8 mouse cellular contexts compared by ENCODE assay signal in the genomic region with DNA sequence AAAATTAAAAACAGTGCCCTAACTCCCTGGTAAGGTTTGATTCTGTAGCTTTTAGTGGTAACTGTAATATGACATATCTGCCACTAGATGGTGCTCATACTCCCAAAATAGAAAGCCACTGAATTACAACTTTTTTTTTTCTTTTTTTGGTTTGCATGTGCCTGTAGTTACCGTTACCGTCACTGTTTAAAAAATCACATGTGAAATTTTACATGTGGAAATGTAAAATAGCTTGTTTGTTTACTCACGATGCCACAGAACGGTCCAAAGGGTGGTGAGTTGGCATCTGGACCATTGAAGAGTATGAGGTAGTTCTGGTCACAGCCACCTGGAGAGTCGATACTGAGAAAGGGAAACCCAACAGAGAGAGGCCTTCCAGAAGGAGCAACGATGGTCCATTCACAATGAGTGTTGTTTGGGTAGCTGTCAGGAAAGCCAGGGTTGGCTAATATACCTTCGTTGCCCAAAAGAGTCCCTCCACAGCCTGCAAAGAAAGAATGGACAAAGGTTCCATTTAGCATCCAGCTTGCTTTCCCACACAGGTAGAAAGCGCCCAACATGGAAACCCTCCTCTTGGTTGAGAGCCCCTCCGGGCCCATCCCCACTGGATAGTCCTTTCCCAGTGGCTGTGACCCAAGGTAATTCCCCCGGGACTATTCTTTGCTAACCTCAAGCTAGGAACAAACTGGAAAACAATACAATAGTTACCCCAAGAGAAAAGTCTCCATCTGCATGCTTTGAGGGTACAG. TPM values are rescaled to one million over a fixed set of nuclear protein-coding genes. Genes with fewer than 3 reads are reported as not detected.
A peak's percentile ranks its signal among the peaks of the same experiment; 100 is the strongest.
DNase-seq lines count a peak whose midpoint lies in the region; ATAC-seq and TF ChIP-seq lines count a peak whose summit lies in the region.

No protein-coding gene starts in this region.

- TF ChIP-seq RAD21 in MEL (IDR thresholded peaks at IDR 0.05; ENCODE audit: low read depth, low read length): peak; percentile 91

- ATAC-seq in forebrain, embryonic 11.5 days (replicated peaks; ENCODE audit: low FRiP score): peak; percentile 57
- ATAC-seq in megakaryocyte progenitor cell, adult 5-6 weeks (replicated peaks; ENCODE audit: poor library complexity): peak; percentile 78

- peak; percentile 34 to 82 (median 65) for TF ChIP-seq CTCF in MEL (IDR thresholded peaks at IDR 0.05 in 2 of 3, conservative IDR thresholded peaks at IDR 0.05 in 1 of 3; ENCODE audit: control insufficient read depth in 1 of 3, insufficient read depth in 1 of 3, low read depth in 2 of 3, low read length in 3 of 3, poor library complexity in 1 of 3, severe bottlenecking in 1 of 3)

- WGBS in forebrain, embryonic 11.5 days: 60% methylated on average over 10 of the region's 10 CpGs

- H3K27ac ChIP-seq in MEL (ENCODE audit: control insufficient read depth, low read depth, low read length): no peak overlapping the region
- no peak overlapping the region for H3K27ac ChIP-seq in forebrain, embryonic 11.5 days (ENCODE audit: low read depth, low read length)

- no peak overlapping the region for H3K9ac ChIP-seq in MEL (ENCODE audit: control insufficient read depth, low read depth, low read length, poor library complexity, severe bottlenecking)
- H3K9ac ChIP-seq in forebrain, embryonic 11.5 days (ENCODE audit: low read length): no peak overlapping the region

- no peaks in the 10 kb centered on the region for H3K9me3 ChIP-seq in MEL (replicated peaks; ENCODE audit: insufficient read depth, low read length)
- H3K9me3 ChIP-seq in forebrain, embryonic 11.5 days (ENCODE audit: control insufficient read depth, low read length): no peaks in the 10 kb centered on the region

- no peaks in the 10 kb centered on the region for H3K79me2 ChIP-seq in MEL (ENCODE audit: control insufficient read depth, insufficient read depth, low read length, poor library complexity)

- H3K4me3 ChIP-seq in MEL (ENCODE audit: control insufficient read depth in 1 of 2, insufficient read depth in 1 of 2, low read depth in 2 of 2, low read length in 2 of 2): peak overlapping the region; percentile 28 to 30; a peak in 3 of 4 replicates
- H3K4me3 ChIP-seq in forebrain, embryonic 11.5 days (ENCODE audit: low read depth, low read length): no peak overlapping the region

- H3K27me3 ChIP-seq in MEL (ENCODE audit: control insufficient read depth in 1 of 2, insufficient read depth in 2 of 2, low read length in 2 of 2): no peaks in the 10 kb centered on the region; a peak in 1 of 4 replicates
- H3K27me3 ChIP-seq in forebrain, embryonic 11.5 days (ENCODE audit: control insufficient read depth, insufficient read depth, low read length): no peaks in the 10 kb centered on the region

- no peak for TF ChIP-seq POLR2A in MEL (IDR thresholded peaks at IDR 0.05; ENCODE audit: control insufficient read depth in 1 of 2, insufficient read depth in 1 of 2, low read depth in 1 of 2, low read length in 2 of 2, poor library complexity in 1 of 2)

- TF ChIP-seq EP300 in MEL (IDR thresholded peaks at IDR 0.05; ENCODE audit: low read depth in 1 of 2, low read length in 2 of 2): no peak

- H3K4me2 ChIP-seq in forebrain, embryonic 11.5 days (ENCODE audit: low read depth, low read length, severe bottlenecking): no peak overlapping the region

- H3K4me1 ChIP-seq in MEL (ENCODE audit: control insufficient read depth in 1 of 2, insufficient read depth in 2 of 2, low read length in 2 of 2): peaks cover 0 to 2% of the 10 kb centered on the region in 2 experiments; a peak in 3 of 4 replicates
- H3K4me1 ChIP-seq in forebrain, embryonic 11.5 days (replicated peaks; ENCODE audit: control insufficient read depth, insufficient read depth, low read length): no peaks in the 10 kb centered on the region

- DNase-seq in kidney, adult 9 months: peak; percentile 22
- no peak for DNase-seq in kidney, postnatal 25 days
- DNase-seq in MEL (ENCODE audit: low read depth, low spot score): peak; percentile 63
- DNase-seq in forebrain, embryonic 11.5 days (ENCODE audit: low spot score): no peak
- no peak for DNase-seq in thymus, postnatal 14 days
- no peak for DNase-seq in spleen, adult 12 weeks (ENCODE audit: low spot score)
- no peak for DNase-seq in adrenal gland, adult 2 months

- H3K36me3 ChIP-seq in MEL (ENCODE audit: control insufficient read depth in 1 of 2, insufficient read depth in 2 of 2, low read length in 2 of 2): peaks cover 0 to 4% of the 10 kb centered on the region in 2 experiments; a peak in 2 of 4 replicates
- H3K36me3 ChIP-seq in forebrain, embryonic 11.5 days (ENCODE audit: control insufficient read depth, insufficient read depth, low read length): no peaks in the 10 kb centered on the region

TF ChIP-seq in MEL, 35 proteins besides CTCF, POLR2A, EP300 and RAD21:
- TF ChIP-seq ZKSCAN1 (IDR thresholded peaks at IDR 0.05; ENCODE audit: low read depth, low read length): no peak; the same call in 1 of the 2 replicates
- TF ChIP-seq JUND (IDR thresholded peaks at IDR 0.05; ENCODE audit: low read depth, low read length): no peak
- TF ChIP-seq GABPA (IDR thresholded peaks at IDR 0.05; ENCODE audit: low read depth, low read length): no peak
- no peak for TF ChIP-seq MAFK (IDR thresholded peaks at IDR 0.05; ENCODE audit: borderline replicate concordance, low read depth, low read length)
- no peak for TF ChIP-seq CHD1 (IDR thresholded peaks at IDR 0.05; ENCODE audit: low read depth, low read length)
- no peak for TF ChIP-seq CHD2 (IDR thresholded peaks at IDR 0.05; ENCODE audit: low read length)
- no peak for TF ChIP-seq RCOR1 (IDR thresholded peaks at IDR 0.05; ENCODE audit: low read depth, low read length)
- no peak for TF ChIP-seq NRF1 (IDR thresholded peaks at IDR 0.05; ENCODE audit: insufficient read depth, low read depth, low read length, poor library complexity, severe bottlenecking)
- peak; percentile 79 for TF ChIP-seq SMC3 (IDR thresholded peaks at IDR 0.05; ENCODE audit: low read depth, low read length)
- no peak for TF ChIP-seq USF2 (IDR thresholded peaks at IDR 0.05; ENCODE audit: borderline replicate concordance in 1 of 2, insufficient read depth in 1 of 2, low read depth in 1 of 2, low read length in 2 of 2)
- TF ChIP-seq ZMIZ1 (IDR thresholded peaks at IDR 0.05; ENCODE audit: low read depth, low read length): no peak
- no peak for TF ChIP-seq TAL1 (IDR thresholded peaks at IDR 0.05; ENCODE audit: low read length)
- peak; percentile 85 for TF ChIP-seq ZC3H11A (IDR thresholded peaks at IDR 0.05; ENCODE audit: low read depth, low read length)
- 0 out of 2 replicates have a peak, but pooled peaks have one; percentile 52 for TF ChIP-seq MAX (IDR thresholded peaks at IDR 0.05; ENCODE audit: low read length)
- no peak for TF ChIP-seq POLR2AphosphoS2 (IDR thresholded peaks at IDR 0.05; ENCODE audit: low read length)
- no peak for TF ChIP-seq UBTF (IDR thresholded peaks at IDR 0.05; ENCODE audit: borderline replicate concordance, insufficient read depth, low read depth, low read length)
- TF ChIP-seq SIN3A (IDR thresholded peaks at IDR 0.05; ENCODE audit: low read length): peak; percentile 58; the same call in 1 of the 2 replicates
- TF ChIP-seq ELF1 (IDR thresholded peaks at IDR 0.05; ENCODE audit: low read depth, low read length): no peak
- no peak for TF ChIP-seq BHLHE40 (IDR thresholded peaks at IDR 0.05; ENCODE audit: borderline replicate concordance, low read depth, low read length)
- TF ChIP-seq MEF2A (IDR thresholded peaks at IDR 0.05; ENCODE audit: extremely low read depth, insufficient replicate concordance, low read depth, low read length, poor library complexity, severe bottlenecking): no peak
- peak; percentile 98 for TF ChIP-seq ZNF384 (IDR thresholded peaks at IDR 0.05; ENCODE audit: low read depth, low read length)
- TF ChIP-seq MXI1 (IDR thresholded peaks at IDR 0.05; ENCODE audit: low read depth, low read length): 0 out of 2 replicates have a peak, but pooled peaks have one; percentile 29
- no peak for TF ChIP-seq TBP (IDR thresholded peaks at IDR 0.05; ENCODE audit: low read depth, low read length)
- peak; percentile 56; the same call in 1 of the 2 replicates for TF ChIP-seq MYC (IDR thresholded peaks at IDR 0.05; ENCODE audit: low read depth, low read length)

RNA-seq across cellular contexts. Expression of gene Rsu1, which starts 7.1 kb away (rescaled TPM):
- total RNA-seq in MEL (2012; rRNA removed): 52.4 and 58.1 TPM in 2 replicates
- 10 to 100 TPM in 1 of 2 experiments, not detected in 1; 81.9 TPM for polyA plus RNA-seq in MEL (2012; ENCODE audit: insufficient read depth in 1 of 2, insufficient read length in 2 of 2, low read depth in 1 of 2, low replicate concordance in 2 of 2, missing spikeins in 1 of 2)
- 63.1 and 64.4 TPM in 2 replicates for polyA plus RNA-seq in forebrain, embryonic 11.5 days (2014; fragmentation: Nextera tagmentation; extraction: Ambion mirVana)
- total RNA-seq in megakaryocyte progenitor cell, adult 5-6 weeks (2015): 108 and 134 TPM in 2 replicates
- 144 and 157 TPM in 2 replicates for total RNA-seq in megakaryocyte progenitor cell, adult 5-6 weeks (2017)
- total RNA-seq in adrenal gland, adult 2 months (2021): 10 to 100 TPM; 73.5 to 86.1 TPM
- 32.7 and 39.1 TPM in 2 replicates for polyA plus RNA-seq in adrenal gland, adult 2 months (2012; rRNA removed)

Comparison
In these comparisons a context has a peak if more than half of its experiments do, and no peak if none do; other contexts are left out.
1. DNase-seq: peak in kidney, adult 9 months (single experiment) and MEL (single experiment); none in kidney, postnatal 25 days (0 of 2), forebrain, embryonic 11.5 days (single experiment), thymus, postnatal 14 days (single experiment), spleen, adult 12 weeks (single experiment) and adrenal gland, adult 2 months (single experiment).